Mouse (Mus musculus): ENCODE measurements at regions not wholly inside any gene's neighbourhood (a gene's known extent, or its start where the extent isn't known, plus 50 kb on each side); places are given as distances from the start of the nearest gene placed in this dataset.

DNA sequence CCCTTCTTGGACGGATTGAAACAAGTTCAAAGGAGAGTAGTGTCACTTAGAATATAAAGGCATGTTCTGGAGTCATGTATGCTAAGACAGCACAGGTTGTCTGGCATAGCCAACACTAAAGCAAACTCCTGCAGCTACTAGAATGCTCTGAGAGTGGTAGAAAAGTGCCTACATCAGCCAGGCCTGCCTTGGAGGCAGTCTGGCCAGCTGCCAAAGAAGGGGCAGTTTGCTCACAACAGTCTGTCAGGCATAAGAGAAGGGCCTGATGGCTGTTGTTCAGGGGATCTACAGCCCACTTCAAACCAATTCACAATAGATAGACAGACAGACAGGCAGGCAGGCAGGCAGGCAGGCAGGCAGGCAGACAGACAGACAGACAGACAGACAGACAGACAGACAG is 136.5 kb upstream of the Dap start:
- no peak for DNase-seq (ENCODE audit: low read depth, low spot score)

DNA sequence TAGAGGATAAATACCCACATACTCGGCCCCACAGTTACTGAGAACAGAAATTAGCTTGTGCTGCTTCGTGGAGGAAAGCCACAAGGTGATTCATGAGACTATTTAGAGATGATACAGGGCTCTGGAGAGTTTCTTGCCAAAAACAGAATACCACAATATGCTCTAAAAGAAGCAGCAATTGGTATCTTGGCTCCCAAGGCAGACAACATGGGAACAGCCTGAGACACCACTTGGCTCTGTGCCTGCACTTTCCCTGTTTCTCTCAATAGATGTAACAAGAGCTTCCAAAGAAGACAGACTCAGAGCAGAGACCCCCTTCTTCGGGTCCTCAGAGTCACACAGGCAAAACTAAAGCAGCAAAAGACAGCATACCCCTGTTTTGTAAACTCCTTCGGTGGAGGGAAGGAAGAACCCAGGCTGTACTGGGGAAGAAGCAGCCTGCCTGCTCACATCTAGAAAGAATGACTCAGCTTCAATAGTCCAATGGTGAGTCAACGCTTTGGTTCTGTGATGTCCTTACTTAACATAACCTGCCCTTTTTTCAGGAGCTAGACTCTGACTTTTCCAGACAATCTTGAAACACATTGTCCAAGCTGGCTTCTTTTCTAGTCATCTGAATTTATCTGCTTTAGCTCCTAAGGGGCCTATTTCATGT is 132.1 kb upstream of the Dap start:
- no peak for DNase-seq (ENCODE audit: low read depth, low spot score)

DNA sequence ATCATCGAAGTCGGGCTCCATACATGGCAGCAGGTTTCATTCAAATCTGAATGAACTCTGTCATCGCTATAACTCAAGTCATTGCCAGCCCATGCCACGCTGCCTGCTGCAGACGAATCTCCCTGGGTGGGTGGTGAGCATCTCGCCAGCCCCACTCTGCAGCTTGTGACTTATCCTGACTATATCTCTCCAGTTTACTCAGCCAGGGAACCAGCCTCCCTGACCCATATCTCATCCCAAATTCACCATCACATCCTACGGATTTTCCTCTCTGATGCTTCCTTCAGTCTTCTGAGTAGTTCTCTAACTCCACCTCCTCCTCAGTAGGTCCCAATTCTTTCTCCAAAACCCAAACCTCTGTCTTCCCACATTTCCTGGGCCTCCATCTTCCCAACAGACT is 127.9 kb upstream of the Dap start:
- DNase-seq (ENCODE audit: low read depth, low spot score) = no peak

DNA sequence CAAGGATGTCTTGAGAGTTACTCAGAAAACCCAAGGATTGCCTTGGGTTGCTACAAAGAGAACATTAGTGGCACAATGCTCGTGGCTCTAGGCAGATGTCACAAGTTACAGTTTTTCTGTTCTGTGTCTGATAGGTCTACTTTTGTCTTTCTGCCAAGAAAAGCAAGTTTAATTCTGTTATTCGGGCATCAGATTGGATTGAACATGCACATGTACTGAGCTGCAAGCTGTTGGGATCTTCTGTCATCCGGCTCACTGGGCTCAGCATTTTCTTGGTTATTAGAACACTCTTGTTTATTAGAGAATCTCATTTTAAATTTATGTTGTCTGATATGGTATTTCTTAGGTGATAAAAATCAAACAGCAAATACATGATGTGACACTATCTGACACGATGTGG is 126.8 kb upstream of the Dap start:
- no peak for DNase-seq (ENCODE audit: low read depth, low spot score)

DNA sequence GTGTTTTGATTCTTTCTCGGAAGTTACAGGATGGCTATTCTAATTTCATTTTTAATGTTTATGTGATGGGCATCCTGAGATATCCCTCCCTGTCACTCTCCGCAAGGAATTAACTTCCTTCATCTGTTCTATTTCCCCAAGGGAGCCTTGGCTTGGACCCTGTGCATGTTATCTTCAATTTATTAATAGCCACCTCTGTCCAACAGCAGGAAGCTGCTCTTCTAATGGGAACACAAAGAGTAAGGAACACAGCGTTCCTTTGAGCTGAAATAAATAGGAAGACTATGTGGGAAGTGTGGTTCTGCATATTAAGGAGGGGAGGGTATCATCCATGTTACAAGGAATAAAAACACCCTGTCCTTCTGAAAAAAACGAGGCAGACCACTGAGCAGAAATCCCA is 119.4 kb upstream of the Dap start:
- no peak for DNase-seq (ENCODE audit: low read depth, low spot score)

DNA sequence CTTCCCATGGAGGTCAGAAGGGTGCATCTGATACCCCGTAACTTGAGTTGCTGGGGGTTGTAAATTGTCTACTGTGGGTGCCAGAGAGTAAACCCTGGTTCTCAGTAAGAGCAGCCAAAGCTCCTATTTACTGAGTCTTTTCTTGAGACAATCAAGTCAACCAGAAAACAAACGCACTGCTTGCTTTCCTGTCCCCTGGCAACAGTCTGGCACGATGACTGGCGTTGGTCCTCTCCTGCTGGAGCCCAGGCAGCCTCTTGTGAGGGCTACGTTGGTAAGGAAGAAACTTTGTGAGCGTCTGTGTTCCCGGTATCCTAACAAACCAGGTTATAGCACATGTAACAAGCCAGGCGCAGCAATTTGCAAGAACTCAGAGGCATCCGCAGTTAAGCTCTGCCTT is 117.2 kb upstream of the Dap start:
- DNase-seq (ENCODE audit: low read depth, low spot score) = no peak

DNA sequence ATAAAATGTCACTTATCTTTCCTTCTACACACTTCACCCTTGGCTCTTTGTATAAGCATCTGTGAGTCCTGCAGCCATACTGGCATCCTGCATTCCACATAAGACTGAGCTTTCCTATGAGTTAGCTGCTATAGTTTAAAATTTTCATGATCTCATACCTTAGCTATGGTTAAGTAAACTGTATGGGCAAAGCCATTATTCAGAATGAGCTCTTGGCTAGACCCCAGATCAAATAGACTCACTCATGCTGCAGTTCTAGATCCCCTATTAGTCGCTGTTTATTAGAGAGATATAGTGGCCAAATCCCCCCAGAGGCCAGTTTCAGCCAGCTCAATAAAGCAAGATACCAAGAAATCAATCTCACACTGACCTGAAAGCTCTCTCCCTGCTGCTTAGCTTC is 110.9 kb upstream of the Dap start:
- no peak for DNase-seq (ENCODE audit: low read depth, low spot score)

DNA sequence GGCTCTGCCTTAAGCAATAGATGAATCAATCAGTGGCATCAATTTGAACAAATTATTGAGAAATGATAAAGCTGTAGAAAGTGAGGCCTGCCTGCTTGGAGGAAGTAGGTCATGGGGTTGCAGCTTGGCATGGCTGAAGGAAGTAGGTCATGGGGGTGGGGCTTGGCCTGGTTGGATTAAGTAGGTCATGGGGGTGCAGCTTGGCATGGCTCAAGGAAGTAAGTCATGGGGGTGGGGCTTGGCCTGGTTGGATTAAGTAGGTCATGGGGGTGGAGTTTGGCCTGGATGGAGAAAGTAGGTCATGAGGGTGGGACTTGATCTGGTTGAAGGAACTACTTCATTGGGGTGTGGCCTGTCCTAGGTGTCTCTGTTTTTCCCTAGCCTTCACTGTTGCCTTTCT is 106.8 kb upstream of the Dap start:
- DNase-seq (ENCODE audit: low read depth, low spot score) = no peak

DNA sequence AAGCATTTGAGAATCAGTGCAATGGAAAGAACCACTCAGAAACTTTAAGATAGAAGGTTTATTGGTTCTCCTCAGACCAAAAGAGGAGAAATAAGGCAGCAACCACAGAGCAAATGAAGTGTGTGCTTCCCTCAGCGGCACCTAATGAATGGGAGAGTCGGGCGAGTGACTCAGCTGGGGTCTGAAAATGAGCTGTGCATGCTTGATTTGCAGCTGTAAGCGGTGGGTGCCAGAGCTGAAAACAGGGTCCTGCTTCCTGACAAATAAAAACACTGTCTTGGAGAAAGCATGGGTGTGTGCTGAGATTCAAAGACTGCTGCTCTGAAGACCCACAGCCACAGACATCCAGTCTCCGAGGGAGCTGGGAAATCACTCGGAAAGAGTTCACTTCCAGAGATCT is 104.0 kb upstream of the Dap start:
- DNase-seq (ENCODE audit: low read depth, low spot score) = no peak

DNA sequence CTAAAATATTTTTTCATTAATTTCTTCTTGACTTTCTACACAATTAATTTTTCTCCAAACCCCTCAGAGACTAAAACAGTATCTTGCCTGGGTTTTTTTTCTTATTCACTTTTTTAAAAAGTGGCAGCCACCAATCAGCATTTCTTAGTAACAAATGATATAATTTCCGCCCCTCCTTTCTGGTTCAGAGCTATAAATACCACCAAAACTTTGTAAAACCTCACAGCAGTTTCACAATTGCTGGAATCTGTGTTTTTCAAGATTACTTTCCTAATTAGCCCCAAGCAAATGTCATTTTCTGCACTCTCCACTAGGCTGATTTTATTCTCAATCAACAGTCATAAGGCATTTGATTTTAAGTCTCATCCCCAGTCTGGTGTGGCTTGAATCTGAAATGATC is 98.3 kb upstream of the Dap start:
- no peak for DNase-seq (ENCODE audit: low read depth, low spot score)

DNA sequence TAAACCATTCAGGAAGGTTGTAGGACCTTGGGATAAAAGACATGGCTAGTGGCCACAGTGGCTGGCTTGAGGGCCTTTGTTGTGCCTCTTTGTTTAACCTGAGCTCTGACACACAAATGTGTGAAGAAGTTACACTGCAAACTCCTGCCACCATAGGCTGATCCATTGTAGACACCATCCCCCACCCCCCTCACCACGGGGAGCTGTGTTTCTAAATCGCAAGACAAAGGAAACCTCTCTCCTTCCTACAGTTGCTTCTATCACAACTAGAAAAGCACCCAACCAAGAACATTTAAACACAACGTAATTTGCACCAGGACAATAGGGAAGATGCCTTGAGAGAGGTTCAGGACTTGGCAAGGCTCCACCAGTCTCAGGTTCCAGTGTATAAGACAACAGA is 97.1 kb upstream of the Dap start:
- no peak for DNase-seq (ENCODE audit: low read depth, low spot score)

DNA sequence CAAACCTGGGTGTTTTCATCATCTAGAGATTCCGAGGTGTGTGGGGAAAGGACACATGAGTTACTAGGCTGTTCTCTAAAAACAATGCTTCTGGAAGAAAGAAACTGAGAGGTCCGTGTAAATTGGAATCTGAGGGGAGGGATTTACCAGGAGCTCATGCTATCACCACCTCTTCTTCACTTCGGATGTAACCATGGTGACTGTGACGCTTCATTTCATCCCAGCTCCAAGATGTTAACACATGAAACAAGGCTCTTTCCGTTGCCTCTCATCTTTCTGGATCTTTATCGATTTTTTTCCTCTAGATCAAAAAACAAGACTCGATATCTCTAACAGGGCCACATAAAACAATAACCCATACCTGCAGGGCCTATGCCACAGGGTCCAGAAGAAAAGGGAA is 89.2 kb upstream of the Dap start:
- no peak for DNase-seq (ENCODE audit: low read depth, low spot score)

DNA sequence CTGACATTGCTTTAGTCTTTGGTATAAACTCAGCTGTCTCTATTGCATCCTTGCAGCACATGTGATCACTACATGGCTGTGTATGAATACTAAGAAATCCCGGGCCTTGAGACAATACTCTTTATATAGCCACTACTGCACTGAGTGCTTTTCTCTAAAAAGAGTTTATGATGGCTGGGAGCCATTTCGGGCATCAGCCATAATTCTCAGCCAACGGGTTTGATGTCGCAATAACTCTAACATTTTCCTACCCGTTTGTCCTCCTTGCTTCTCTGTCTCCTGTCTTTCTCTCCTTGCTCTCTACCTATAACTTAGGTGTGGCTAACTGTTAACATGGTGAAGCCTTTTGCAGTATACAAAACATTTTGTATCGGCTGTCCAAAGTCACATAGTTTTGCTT is 85.5 kb upstream of the Dap start:
- no peak for DNase-seq (ENCODE audit: low read depth, low spot score)

DNA sequence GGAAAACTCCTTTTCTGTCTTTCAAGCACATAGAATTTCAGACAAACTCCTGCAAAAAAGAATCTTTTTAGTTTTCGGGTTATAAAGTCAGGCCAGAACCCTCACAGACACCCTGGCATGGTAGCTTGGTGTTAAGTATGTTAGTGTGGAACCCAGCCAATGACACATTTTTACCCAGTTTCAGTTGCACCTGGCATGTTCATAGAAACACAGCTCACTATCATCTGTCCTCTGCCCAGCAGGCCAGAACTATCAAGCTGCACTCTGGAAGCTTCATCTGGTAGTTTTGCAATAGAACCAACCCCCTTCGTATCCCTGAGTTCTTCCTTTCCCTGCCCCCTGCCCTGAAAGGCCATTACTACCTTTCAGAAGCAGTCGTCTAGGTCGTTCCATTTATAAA is 82.4 kb upstream of the Dap start:
- DNase-seq (ENCODE audit: low read depth, low spot score) = no peak

DNA sequence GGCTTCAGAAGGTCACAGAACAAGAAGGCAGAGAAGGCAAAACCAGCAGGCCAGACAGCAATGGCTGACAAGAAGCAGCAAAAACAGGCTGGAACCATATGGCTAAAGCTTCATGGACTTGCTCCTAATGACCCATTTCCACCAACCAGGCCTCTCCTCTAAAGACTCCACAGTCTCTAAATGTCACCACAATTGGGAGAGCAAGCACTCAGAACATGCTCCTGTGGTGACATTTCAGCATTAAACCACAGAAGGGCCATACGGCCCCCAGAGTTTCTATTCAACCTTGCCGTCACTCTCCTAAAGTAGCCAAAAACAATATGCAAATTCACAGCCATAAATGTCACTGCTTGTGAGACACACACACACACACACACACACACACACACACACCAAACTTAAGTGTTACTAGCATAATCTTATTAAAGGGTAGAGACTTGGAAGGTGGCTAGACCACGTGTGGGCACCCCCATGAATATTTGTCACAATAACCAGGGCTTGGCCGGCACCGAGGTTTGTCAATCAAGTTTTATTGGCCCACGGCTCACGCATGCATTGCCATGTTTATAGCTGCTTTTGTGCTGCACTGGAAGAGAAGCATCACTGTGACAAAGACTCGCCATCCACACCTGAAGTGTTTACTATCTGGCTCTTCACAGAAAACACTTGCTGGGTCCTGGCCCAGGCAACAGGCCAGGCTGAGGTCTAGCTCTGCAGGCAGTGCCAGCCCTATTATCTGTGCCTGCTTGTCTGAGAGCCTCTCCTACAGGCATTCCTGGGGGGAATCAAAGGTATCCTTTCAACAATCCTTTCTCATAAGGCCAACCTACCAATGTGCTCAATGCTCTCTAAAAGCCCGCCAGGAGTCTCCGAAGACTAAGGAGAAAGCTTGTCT is 75.6 kb upstream of the Dap start:
- no peak for DNase-seq (ENCODE audit: low read depth, low spot score)

DNA sequence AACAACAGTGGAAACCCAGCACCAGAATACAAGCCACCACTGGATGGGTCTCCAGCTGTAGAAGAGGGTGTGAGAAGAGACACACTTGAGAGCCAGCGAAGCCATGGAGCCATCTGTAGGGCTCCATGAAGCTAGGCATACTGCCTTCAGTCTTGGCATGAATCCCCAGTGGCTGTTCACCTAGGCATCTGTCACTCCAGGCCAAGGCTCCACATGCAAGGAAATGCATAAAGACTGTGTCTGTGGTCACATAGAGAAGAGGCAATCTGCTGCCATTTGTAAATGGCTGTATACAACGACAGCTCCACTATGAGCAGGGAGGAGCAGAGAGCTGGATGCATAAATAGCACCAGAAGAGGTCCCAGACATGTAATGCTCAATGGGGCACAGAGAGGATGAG is 74.3 kb upstream of the Dap start:
- no peak for DNase-seq (ENCODE audit: low read depth, low spot score)

DNA sequence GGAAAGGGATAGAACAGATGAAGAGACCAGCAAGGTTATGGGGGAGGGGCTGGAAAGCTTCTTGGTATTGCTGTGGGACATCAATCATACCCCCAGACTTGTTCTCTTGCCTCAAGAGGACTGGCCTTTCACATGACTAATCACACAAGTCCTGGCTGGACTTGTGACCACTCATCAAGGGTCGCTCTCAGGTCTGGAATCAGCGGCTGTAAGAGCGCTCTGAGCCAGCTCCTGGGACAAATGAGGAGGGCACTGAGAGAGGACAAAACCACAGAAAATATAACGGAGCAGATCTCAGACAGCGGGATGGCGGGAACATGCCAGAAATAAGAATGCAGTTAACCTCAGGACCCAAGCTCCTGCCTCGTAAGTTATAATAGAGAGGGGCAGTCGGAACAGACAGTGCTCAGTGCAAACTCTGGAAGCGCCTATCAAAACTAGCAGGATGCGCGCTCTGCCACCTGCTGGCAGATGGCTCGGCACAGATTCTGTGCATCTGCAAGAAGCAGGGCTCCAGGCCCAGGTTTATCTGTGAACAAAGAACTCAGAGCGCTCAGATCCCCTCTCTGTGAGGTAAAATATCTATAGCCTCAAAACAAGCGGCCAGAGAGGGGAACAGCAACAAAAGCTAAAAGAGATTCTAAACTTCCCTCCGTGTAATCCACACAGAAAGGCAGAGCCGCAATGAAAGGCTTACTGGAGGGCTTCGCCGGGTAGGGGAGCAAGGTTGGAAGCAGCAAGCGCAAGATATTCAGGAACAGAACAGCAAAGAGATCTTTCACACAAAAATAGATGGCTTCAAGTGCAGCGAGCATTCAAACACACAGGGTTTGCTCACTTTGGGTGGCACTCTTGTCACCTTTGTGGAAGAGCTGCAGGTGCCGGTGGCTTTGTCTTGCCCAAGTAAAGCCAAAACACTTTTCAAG is 73.3 kb upstream of the Dap start:
- DNase-seq (ENCODE audit: low read depth, low spot score) = peak; percentile 58

DNA sequence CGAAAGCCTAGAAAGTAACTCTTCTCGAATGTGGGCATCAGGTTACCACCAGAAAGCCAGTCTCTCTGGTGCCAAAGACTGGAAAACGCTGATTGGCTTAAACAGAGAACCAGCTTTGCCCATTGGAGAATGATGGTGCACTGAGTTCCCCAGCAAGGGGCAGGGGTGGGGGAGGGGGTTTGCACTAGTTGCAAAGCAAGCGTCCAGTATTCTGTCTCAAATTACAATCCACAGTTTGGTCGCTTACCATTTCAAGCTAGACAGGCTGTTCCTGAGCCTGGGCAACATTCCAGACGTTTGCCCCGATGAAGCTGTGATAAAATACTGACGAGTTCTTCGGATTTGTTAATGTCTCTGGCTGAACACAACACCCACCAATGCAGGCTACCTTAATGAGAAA is 69.0 kb upstream of the Dap start:
- DNase-seq (ENCODE audit: low read depth, low spot score) = peak; percentile 37

DNA sequence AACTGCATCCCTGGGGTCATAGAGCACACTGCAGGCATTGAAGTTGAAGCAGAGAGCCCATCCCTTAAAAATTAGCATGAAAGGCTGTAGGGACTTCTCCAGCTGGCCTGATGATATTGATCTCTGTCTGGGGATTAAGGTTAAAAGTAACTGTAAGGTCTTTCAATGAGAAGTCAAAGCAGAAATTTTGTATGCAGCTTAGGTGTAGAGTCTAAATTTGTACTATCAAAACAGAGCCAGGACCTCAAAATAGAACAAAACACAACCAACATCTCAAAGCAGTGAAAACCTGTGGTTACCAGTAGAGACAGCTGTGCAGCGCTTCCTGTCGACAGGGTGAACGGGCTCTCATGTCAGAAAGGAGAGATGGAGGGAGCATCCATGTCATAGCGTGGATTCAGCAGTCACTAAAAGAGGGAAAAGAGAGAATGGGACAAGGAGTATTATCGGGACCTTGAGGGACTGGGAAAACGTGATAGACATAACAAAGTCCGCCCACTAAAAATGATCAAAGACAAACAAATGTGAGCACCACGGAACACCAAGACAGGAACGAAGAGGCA is 57.5 kb upstream of the Dap start:
- no peak for DNase-seq (ENCODE audit: low read depth, low spot score)

DNA sequence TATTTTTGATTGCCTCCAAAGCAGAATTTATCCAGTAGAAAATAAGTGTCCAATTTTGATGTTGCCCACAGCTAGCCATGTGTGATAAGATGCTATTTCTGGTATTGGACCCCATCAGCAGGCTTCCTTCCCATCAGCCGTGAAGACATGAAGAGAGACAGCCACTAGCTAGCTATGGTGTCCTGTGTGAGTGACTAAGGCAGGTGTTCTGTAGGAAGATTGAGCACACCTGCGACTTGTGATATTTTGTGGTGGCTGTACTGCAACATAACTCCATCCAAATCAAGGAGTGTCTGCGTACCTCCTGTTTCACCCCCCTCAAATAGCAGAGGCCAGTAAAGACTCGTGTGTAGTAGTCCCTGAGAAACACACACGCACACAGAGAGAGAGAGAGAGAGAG is 56.6 kb upstream of the Dap start:
- DNase-seq (ENCODE audit: low read depth, low spot score) = no peak

DNA sequence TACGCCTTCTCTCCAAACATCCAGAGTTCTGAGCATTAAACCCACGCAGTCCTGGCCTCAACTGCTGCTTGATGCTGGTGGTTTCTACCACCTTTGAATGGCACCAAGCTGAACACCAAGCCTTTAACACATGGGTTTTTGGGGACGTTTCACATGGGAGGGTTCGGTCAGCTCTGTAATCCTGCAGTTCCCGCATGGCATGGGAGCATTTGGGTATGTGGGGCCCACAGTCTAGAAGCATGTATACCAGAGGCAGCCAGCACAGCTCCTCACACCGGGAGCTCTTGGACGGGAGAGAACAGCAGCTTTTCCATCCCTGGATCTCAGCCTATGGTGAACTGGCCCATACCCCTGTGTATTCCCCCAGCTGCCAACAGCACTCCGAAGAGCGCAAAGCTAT is 55.9 kb upstream of the Dap start:
- no peak for DNase-seq (ENCODE audit: low read depth, low spot score)

All from mesoderm, embryonic 11.5 days (tissue).